Mouse (Mus musculus) cerebellum, postnatal 14 days (tissue): ENCODE measurements around the gene Vax1.
A peak's percentile ranks its signal among the peaks of the same experiment; 100 is the strongest.

ENCODE experiments used
- DNase-seq, 2 experiments: peaks; one replicate each; pipeline ENCODE4 v3.0.0; 2021; ENCODE audit warnings: mixed read lengths in 2 of 2

Vax1 gene

GRCm38 (mm10) chr19:59169936-59170765, at the start of gene Vax1:
TSS of gene Vax1 (minus strand) at chr19:59170056.
- DNase-seq = peak; percentile 26 to 38

- no peak for DNase-seq
Observed at GRCm38 (mm10) chr19:59218991-59219390, 49.1 kb upstream of the Vax1 start, which contains the start of gene Kcnk18. TSS of gene Kcnk18 (plus strand) at chr19:59219214.

- DNase-seq = no peak
Observed at GRCm38 (mm10) chr19:59216891-59217290, 47.0 kb upstream of the Vax1 start.

- no peak for DNase-seq
Observed at GRCm38 (mm10) chr19:59208986-59209385, 39.1 kb upstream of the Vax1 start.

GRCm38 (mm10) chr19:59208475-59208874, 38.6 kb upstream of the Vax1 start:
- DNase-seq = peak; percentile 88 to 90

GRCm38 (mm10) chr19:59198161-59198560, 28.3 kb upstream of the Vax1 start:
- DNase-seq = peak; percentile 17 to 57

GRCm38 (mm10) chr19:59196111-59196666, 26.3 kb upstream of the Vax1 start:
- DNase-seq = peak; percentile 63 to 72

GRCm38 (mm10) chr19:59195181-59195770, 25.4 kb upstream of the Vax1 start:
- no peak for DNase-seq

GRCm38 (mm10) chr19:59193986-59194820, 24.3 kb upstream of the Vax1 start:
- DNase-seq = peak in 1 of 2 experiments; percentile 13

GRCm38 (mm10) chr19:59193456-59193855, 23.6 kb upstream of the Vax1 start:
- peak in 1 of 2 experiments; percentile 14 for DNase-seq

GRCm38 (mm10) chr19:59192491-59192890, 22.6 kb upstream of the Vax1 start:
- DNase-seq = no peak

- peak in 1 of 2 experiments; percentile 7 for DNase-seq
Observed at GRCm38 (mm10) chr19:59191123-59191505, 21.3 kb upstream of the Vax1 start.

- DNase-seq = no peak
Observed at GRCm38 (mm10) chr19:59190431-59191122, 20.7 kb upstream of the Vax1 start.

- no peak for DNase-seq
Observed at GRCm38 (mm10) chr19:59188981-59189380, 19.1 kb upstream of the Vax1 start.

- DNase-seq = peak; percentile 12 to 40
Observed at GRCm38 (mm10) chr19:59184000-59184399, 14.1 kb upstream of the Vax1 start.

GRCm38 (mm10) chr19:59173341-59174015, 3.6 kb upstream of the Vax1 start:
- DNase-seq = peak in 1 of 2 experiments; percentile 8

GRCm38 (mm10) chr19:59172781-59173180, 2.9 kb upstream of the Vax1 start:
- peak in 1 of 2 experiments; percentile 10 for DNase-seq

- peak in 1 of 2 experiments; percentile 11 for DNase-seq
Observed at GRCm38 (mm10) chr19:59171871-59172245, 2.0 kb upstream of the Vax1 start.

- DNase-seq = peak; percentile 20
Observed at GRCm38 (mm10) chr19:59171151-59171870, 1.5 kb upstream of the Vax1 start.

GRCm38 (mm10) chr19:59170766-59171095, 875 bp upstream of the Vax1 start:
- no peak for DNase-seq
